Mouse (Mus musculus) ES-Bruce4 (cell line): ENCODE measurements around the gene Grifin.

Experiments
- CTCF ChIP-seq: IDR thresholded peaks from one replicate; pipeline ENCODE4 v1.8.1; 2011; ENCODE audit warnings: low read depth, low read length
- EP300 ChIP-seq: IDR thresholded peaks from 2 replicates; pipeline ENCODE4 v1.6.1; 2011; ENCODE audit warnings: low read depth, low read length; ENCODE audit not compliant: insufficient read depth
- POLR2A ChIP-seq: IDR thresholded peaks from one replicate; pipeline ENCODE4 v1.8.1; 2011; ENCODE audit warnings: low read length; ENCODE audit not compliant: insufficient read depth

DNA sequence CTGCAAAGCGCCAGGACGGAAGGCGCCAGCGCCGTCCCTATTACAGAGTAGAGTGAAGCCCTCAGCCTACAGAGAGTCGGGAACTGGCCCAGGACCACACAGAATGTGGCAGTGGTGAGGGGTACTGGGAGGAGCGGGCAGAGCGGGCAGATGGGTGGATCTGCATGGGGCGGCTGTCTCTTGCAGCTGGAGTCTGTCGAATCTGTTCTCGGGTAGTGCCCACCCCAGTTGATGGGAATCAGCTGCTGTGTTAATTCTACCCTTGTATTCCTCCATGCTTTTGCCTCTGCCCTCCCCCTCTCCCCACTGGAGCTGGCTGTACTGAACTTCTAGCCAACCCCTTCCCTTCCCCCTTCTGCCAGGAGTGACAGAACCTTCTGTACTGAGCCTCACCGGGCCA, 36.8 kb upstream of the Grifin start:
- TF ChIP-seq POLR2A (no peak), CTCF (no peak), EP300 (no peak)
